Comparison of ENCODE assay signal across 20 mouse cellular contexts in genomic region chr13:93889991-93890390, GRCm38 (mm10).
DNase-seq lines count a peak whose midpoint lies in the region; ATAC-seq and TF ChIP-seq lines count a peak whose summit lies in the region.
"Had no signal": no experiment of that assay in that cellular context is flagged by ENCODE, and none has a peak within 500 bp of the region (broad histone marks: within the 10 kb centered on the region; RNA-seq: fewer than 3 reads in every experiment).

No protein-coding gene starts in this region.

- H3K4me2 ChIP-seq in intestine, embryonic 15.5 days (replicated peaks) = no peak overlapping the region
- no peak overlapping the region for H3K4me2 ChIP-seq in intestine, postnatal 0 days (replicated peaks; ENCODE audit: low read depth)
- H3K4me2 ChIP-seq in midbrain, embryonic 11.5 days = no peak overlapping the region
- H3K4me2 ChIP-seq: embryonic facial prominence, embryonic 13.5 days; forebrain, embryonic 13.5 days; heart, embryonic 12.5 days had no signal

- no peak overlapping the region for H3K9ac ChIP-seq in intestine, embryonic 15.5 days
- no peak overlapping the region for H3K9ac ChIP-seq in intestine, postnatal 0 days (ENCODE audit: low read depth, low read length)
- H3K9ac ChIP-seq in midbrain, embryonic 11.5 days (ENCODE audit: low read length) = no peak overlapping the region
- H3K9ac ChIP-seq: embryonic facial prominence, embryonic 13.5 days; forebrain, embryonic 13.5 days; heart, embryonic 12.5 days had no signal

- WGBS in intestine, embryonic 15.5 days = 23% methylated on average over 3 of the region's 3 CpGs
- WGBS in intestine, postnatal 0 days = 22% methylated on average over 3 of the region's 3 CpGs
- WGBS in midbrain, embryonic 11.5 days = 85% methylated on average over 3 of the region's 3 CpGs
- whole genome bisulfite sequencing in midbrain, embryonic 10.5 days = 84% methylated on average over 3 of the region's 3 CpGs
- WGBS in limb, embryonic 10.5 days = 76% methylated on average over 3 of the region's 3 CpGs

- H3K27ac ChIP-seq in intestine, embryonic 15.5 days = no peak overlapping the region
- no peak overlapping the region for H3K27ac ChIP-seq in intestine, postnatal 0 days (ENCODE audit: low read depth, low read length)
- no peak overlapping the region for H3K27ac ChIP-seq in midbrain, embryonic 11.5 days (ENCODE audit: low read depth, low read length)
- H3K27ac ChIP-seq in midbrain, embryonic 10.5 days (replicated peaks) = no peak overlapping the region
- H3K27ac ChIP-seq in limb, embryonic 10.5 days = no peak overlapping the region
- H3K27ac ChIP-seq: embryonic facial prominence, embryonic 13.5 days; forebrain, embryonic 13.5 days; gastrocnemius, adult 2 months had no signal

- H3K36me3 ChIP-seq in intestine, embryonic 15.5 days = no peaks in the 10 kb centered on the region
- no peaks in the 10 kb centered on the region for H3K36me3 ChIP-seq in intestine, postnatal 0 days (ENCODE audit: control insufficient read depth, insufficient read depth)
- no peaks in the 10 kb centered on the region for H3K36me3 ChIP-seq in midbrain, embryonic 11.5 days (ENCODE audit: control insufficient read depth, insufficient read depth, low read length)
- H3K36me3 ChIP-seq in midbrain, embryonic 10.5 days = no peaks in the 10 kb centered on the region
- no peaks in the 10 kb centered on the region for H3K36me3 ChIP-seq in limb, embryonic 10.5 days
- H3K36me3 ChIP-seq: G1E; heart, embryonic 12.5 days had no signal

- no peaks in the 10 kb centered on the region for H3K4me1 ChIP-seq in intestine, embryonic 15.5 days (replicated peaks)
- no peaks in the 10 kb centered on the region for H3K4me1 ChIP-seq in intestine, postnatal 0 days (replicated peaks; ENCODE audit: control insufficient read depth, insufficient read depth, low read length)
- no peaks in the 10 kb centered on the region for H3K4me1 ChIP-seq in midbrain, embryonic 11.5 days (ENCODE audit: control insufficient read depth, insufficient read depth, low read length)
- H3K4me1 ChIP-seq in midbrain, embryonic 10.5 days = no peaks in the 10 kb centered on the region
- peaks cover 7% of the 10 kb centered on the region for H3K4me1 ChIP-seq in limb, embryonic 10.5 days
- H3K4me1 ChIP-seq: embryonic facial prominence, embryonic 13.5 days; forebrain, embryonic 13.5 days had no signal

- no peak overlapping the region for H3K4me3 ChIP-seq in intestine, embryonic 15.5 days (replicated peaks)
- no peak overlapping the region for H3K4me3 ChIP-seq in intestine, postnatal 0 days (ENCODE audit: low read depth, low read length)
- no peak overlapping the region for H3K4me3 ChIP-seq in midbrain, embryonic 11.5 days (ENCODE audit: low read depth, low read length)
- no peak overlapping the region for H3K4me3 ChIP-seq in midbrain, embryonic 10.5 days
- no peak overlapping the region for H3K4me3 ChIP-seq in limb, embryonic 10.5 days
- H3K4me3 ChIP-seq: embryonic facial prominence, embryonic 13.5 days; forebrain, embryonic 13.5 days; gastrocnemius, adult 2 months; heart, embryonic 12.5 days had no signal

- DNase-seq in midbrain, embryonic 11.5 days (ENCODE audit: low spot score, missing footprints) = peak; percentile 26
- DNase-seq in midbrain, embryonic 10.5 days (ENCODE audit: low spot score) = no peak
- DNase-seq in kidney, postnatal 14 days = peak; percentile 54
- no peak for DNase-seq in lung, postnatal 36 days
- no peak for DNase-seq in limb, embryonic 10.5 days (ENCODE audit: low spot score)
- DNase-seq: adrenal gland, postnatal 14 days; B cell, adult 2 months; cerebellum, adult 18-20 months; cerebellum, adult 9-11 months; cerebellum, postnatal 36 days; gastrocnemius, adult 2 months; gastrocnemius, postnatal 25 days had no signal

- ATAC-seq in intestine, embryonic 15.5 days = 0 out of 2 replicates have a peak, but pooled peaks have one; percentile 24
- no peak for ATAC-seq in intestine, postnatal 0 days
- no peak for ATAC-seq in midbrain, embryonic 11.5 days (ENCODE audit: low FRiP score)
- ATAC-seq: activated CD4-positive, CD25-positive, alpha-beta regulatory T cell, adult 4 months; CD4-positive, CD25-positive, alpha-beta regulatory T cell, adult 4 months; forebrain, embryonic 13.5 days had no signal

- H3K9me3 ChIP-seq in intestine, embryonic 15.5 days = no peaks in the 10 kb centered on the region
- H3K9me3 ChIP-seq in intestine, postnatal 0 days (ENCODE audit: control insufficient read depth) = no peaks in the 10 kb centered on the region
- H3K9me3 ChIP-seq in midbrain, embryonic 11.5 days (ENCODE audit: control insufficient read depth, low read length) = no peaks in the 10 kb centered on the region
- H3K9me3 ChIP-seq in midbrain, embryonic 10.5 days (replicated peaks) = no peaks in the 10 kb centered on the region
- H3K9me3 ChIP-seq in limb, embryonic 10.5 days (replicated peaks) = no peaks in the 10 kb centered on the region
- H3K9me3 ChIP-seq: embryonic facial prominence, embryonic 13.5 days; forebrain, embryonic 13.5 days; G1E; heart, embryonic 12.5 days had no signal

- no peak for TF ChIP-seq CTCF in intestine, postnatal 0 days (IDR thresholded peaks at IDR 0.05; ENCODE audit: low read depth)

- no peaks in the 10 kb centered on the region for H3K27me3 ChIP-seq in intestine, embryonic 15.5 days (replicated peaks)
- H3K27me3 ChIP-seq in intestine, postnatal 0 days (replicated peaks; ENCODE audit: control insufficient read depth, insufficient read depth, low read length) = no peaks in the 10 kb centered on the region
- H3K27me3 ChIP-seq in midbrain, embryonic 11.5 days (ENCODE audit: control insufficient read depth, insufficient read depth, low read length) = no peaks in the 10 kb centered on the region
- H3K27me3 ChIP-seq in midbrain, embryonic 10.5 days (ENCODE audit: low read depth, poor library complexity, severe bottlenecking) = no peaks in the 10 kb centered on the region
- H3K27me3 ChIP-seq in limb, embryonic 10.5 days (ENCODE audit: low read depth, poor library complexity, severe bottlenecking) = no peaks in the 10 kb centered on the region
- H3K27me3 ChIP-seq: embryonic facial prominence, embryonic 13.5 days; forebrain, embryonic 13.5 days; heart, embryonic 12.5 days had no signal

Comparison
In these comparisons a context has a peak if more than half of its experiments do, and no peak if none do; other contexts are left out.
1. DNase-seq: peak in midbrain, embryonic 11.5 days (single experiment) and kidney, postnatal 14 days (single experiment); none in midbrain, embryonic 10.5 days (single experiment), lung, postnatal 36 days (single experiment) and limb, embryonic 10.5 days (single experiment).